Mouse (Mus musculus) CH12.LX (cell line): ENCODE results near the gene Hspa1a. TPM values are rescaled to one million over a fixed set of nuclear protein-coding genes. Genes with fewer than 3 reads are reported as not detected.

Source experiments
- DNase-seq: peaks from one replicate; pipeline ENCODE4 v3.0.0-alpha.2; 2013; ENCODE audit errors: extremely low read depth
- H3K27ac ChIP-seq: 2 replicates; pipeline ENCODE4 v1.5.1; 2012; ENCODE audit warnings: low read depth, mild to moderate bottlenecking, control low read depth, moderate library complexity; ENCODE audit not compliant: insufficient read depth
- H3K27me3 ChIP-seq: replicated peaks from 2 replicates; pipeline ENCODE3; 2012; ENCODE audit warnings: inconsistent platforms
- H3K36me3 ChIP-seq, 2 experiments: replicated peaks in 1 of 2; 2 replicates each; pipeline versions ENCODE3 to v1.6.1; 2012; ENCODE audit warnings: inconsistent platforms in 1 of 2, low read length in 1 of 2, mild to moderate bottlenecking in 1 of 2, mixed read lengths in 1 of 2, moderate library complexity in 1 of 2; ENCODE audit not compliant: control insufficient read depth in 1 of 2, insufficient read depth in 1 of 2
- H3K4me1 ChIP-seq, 2 experiments: 2 replicates each; pipeline ENCODE4 v1.6.1; 2012; ENCODE audit warnings: inconsistent platforms in 1 of 2, moderate library complexity in 1 of 2; ENCODE audit not compliant: insufficient read depth in 2 of 2, control insufficient read depth in 1 of 2
- H3K4me2 ChIP-seq: 2 replicates; pipeline ENCODE4 v1.6.1; 2012; ENCODE audit warnings: low read depth, mild to moderate bottlenecking, control low read depth; ENCODE audit not compliant: poor library complexity, insufficient read depth, severe bottlenecking
- H3K4me3 ChIP-seq, 3 experiments: fragments of 150-350 bp in 1 of 3; sonication (generic) in 1 of 3; replicated peaks in 1 of 3; 2 replicates each; pipeline versions ENCODE3 to v1.5.1; 2011 to 2012; ENCODE audit warnings: low read depth in 2 of 3, low read length in 2 of 3, mild to moderate bottlenecking in 2 of 3, moderate library complexity in 2 of 3, control low read depth in 1 of 3, improper control_type of control experiment in 1 of 3, inconsistent platforms in 1 of 3, mixed read lengths in 1 of 3; ENCODE audit not compliant: poor library complexity in 1 of 3
- H3K79me2 ChIP-seq: replicated peaks from 2 replicates; pipeline ENCODE4 v1.6.1; 2012; ENCODE audit warnings: mild to moderate bottlenecking, moderate library complexity; ENCODE audit not compliant: control insufficient read depth, poor library complexity, insufficient read depth, severe bottlenecking; ENCODE audit errors: extremely low read depth
- H3K9ac ChIP-seq: 2 replicates; pipeline ENCODE4 v1.6.1; 2012; ENCODE audit warnings: low read depth, mild to moderate bottlenecking, control low read depth, moderate library complexity; ENCODE audit not compliant: insufficient read depth
- H3K9me3 ChIP-seq: replicated peaks from 2 replicates; pipeline ENCODE3; 2012; ENCODE audit warnings: low read length, inconsistent platforms, mixed read lengths
- CHD1 ChIP-seq: IDR thresholded peaks from 2 replicates; pipeline ENCODE4 v1.6.1; 2012; ENCODE audit warnings: low read depth, low read length, improper control_type of control experiment, inconsistent platforms
- CHD2 ChIP-seq: IDR thresholded peaks from 2 replicates; pipeline ENCODE4 v1.6.1; 2011; ENCODE audit warnings: low read length, improper control_type of control experiment
- CTCF ChIP-seq, 2 experiments: IDR thresholded peaks in 1 of 2; conservative IDR thresholded peaks in 1 of 2; 2 replicates each; pipeline ENCODE4 v1.5.1; 2011 to 2012; ENCODE audit warnings: low read depth in 2 of 2, low read length in 2 of 2, improper control_type of control experiment in 1 of 2, inconsistent platforms in 1 of 2, mild to moderate bottlenecking in 1 of 2, moderate library complexity in 1 of 2
- ELF1 ChIP-seq: IDR thresholded peaks from 2 replicates; pipeline ENCODE4 v1.6.1; 2014; ENCODE audit warnings: low read depth, mild to moderate bottlenecking, inconsistent platforms, low read length, improper control_type of control experiment
- GABPA ChIP-seq: IDR thresholded peaks from 2 replicates; pipeline ENCODE4 v1.6.1; 2012; ENCODE audit warnings: low read depth, low read length, improper control_type of control experiment, inconsistent platforms; ENCODE audit not compliant: insufficient replicate concordance
- IRF4 ChIP-seq: IDR thresholded peaks from 2 replicates; pipeline ENCODE4 v1.6.1; 2014; ENCODE audit warnings: low read depth, mild to moderate bottlenecking, inconsistent platforms, low read length, improper control_type of control experiment
- MAX ChIP-seq: IDR thresholded peaks from 2 replicates; pipeline ENCODE4 v1.6.1; 2011; ENCODE audit warnings: low read length, improper control_type of control experiment
- MEF2A ChIP-seq: IDR thresholded peaks from 2 replicates; pipeline ENCODE4 v1.6.1; 2014; ENCODE audit warnings: low read depth, mild to moderate bottlenecking, inconsistent platforms, low read length, improper control_type of control experiment, borderline replicate concordance
- MYC ChIP-seq: IDR thresholded peaks from 2 replicates; pipeline ENCODE4 v1.6.1; 2011; ENCODE audit warnings: low read depth, mild to moderate bottlenecking, improper control_type of control experiment, low read length
- NRF1 ChIP-seq: IDR thresholded peaks from 2 replicates; pipeline ENCODE4 v1.6.1; 2014; ENCODE audit warnings: low read depth, mild to moderate bottlenecking, inconsistent platforms, low read length, improper control_type of control experiment, moderate library complexity
- PAX5 ChIP-seq: IDR thresholded peaks from 2 replicates; pipeline ENCODE4 v1.6.1; 2012; ENCODE audit warnings: low read length, inconsistent platforms, mixed read lengths
- RCOR1 ChIP-seq: conservative IDR thresholded peaks from 2 replicates; pipeline ENCODE4 v1.6.1; 2012; ENCODE audit warnings: low read depth, mild to moderate bottlenecking, inconsistent platforms, low read length, improper control_type of control experiment
- UBTF ChIP-seq: IDR thresholded peaks from 2 replicates; pipeline ENCODE4 v1.6.1; 2012; ENCODE audit warnings: low read depth, mild to moderate bottlenecking, inconsistent platforms, low read length, improper control_type of control experiment, moderate library complexity
- USF2 ChIP-seq: conservative IDR thresholded peaks from 2 replicates; pipeline ENCODE4 v1.6.1; 2011; ENCODE audit warnings: low read depth, low read length, improper control_type of control experiment
- ZKSCAN1 ChIP-seq: IDR thresholded peaks from 2 replicates; pipeline ENCODE4 v1.6.1; 2012; ENCODE audit warnings: low read depth, inconsistent platforms, low read length, improper control_type of control experiment, borderline replicate concordance
- ZNF384 ChIP-seq: IDR thresholded peaks from 2 replicates; pipeline ENCODE4 v1.6.1; 2012; ENCODE audit warnings: low read depth, low read length, improper control_type of control experiment, inconsistent platforms
- dilution Hi-C: fragments of 300-500 bp; cut with MboI; formaldehyde crosslinking; loops from 2 replicates; pipeline ENCODE4 v1.14.3; 2020; ENCODE audit warnings: low sequenced_read_pairs; ENCODE audit not compliant: extremely low pct_unique_long_range_greater_than_20kb, extremely low pct_ligation_motif_present
- in situ Hi-C: fragments of 300-500 bp; cut with MboI; formaldehyde crosslinking; loops from 3 replicates; pipeline ENCODE4 v1.14.3; 2019; ENCODE audit warnings: low sequenced_read_pairs, low pct_ligation_motif_present, low pct_unique_long_range_greater_than_20kb, mixed read lengths
- polyA plus RNA-seq: library from polyadenylated mRNA; unstranded; fragments of >175 nt; gene quantifications from 2 replicates; pipeline ENCODE4 v1.2.1, GENCODE M21; 2012; ENCODE audit warnings: low read depth; ENCODE audit not compliant: insufficient read length
- total RNA-seq, 2 experiments: library from RNA; depleted of rRNA; stranded (reverse); fragments of 300-350 nt in 1 of 2; fragments of >200 nt in 1 of 2; gene quantifications; 2 replicates each; pipeline ENCODE4 v1.2.3; 2012 to 2014

Hspa1a gene
- total and polyA plus RNA-seq, 3 experiments = not detected

DNA sequence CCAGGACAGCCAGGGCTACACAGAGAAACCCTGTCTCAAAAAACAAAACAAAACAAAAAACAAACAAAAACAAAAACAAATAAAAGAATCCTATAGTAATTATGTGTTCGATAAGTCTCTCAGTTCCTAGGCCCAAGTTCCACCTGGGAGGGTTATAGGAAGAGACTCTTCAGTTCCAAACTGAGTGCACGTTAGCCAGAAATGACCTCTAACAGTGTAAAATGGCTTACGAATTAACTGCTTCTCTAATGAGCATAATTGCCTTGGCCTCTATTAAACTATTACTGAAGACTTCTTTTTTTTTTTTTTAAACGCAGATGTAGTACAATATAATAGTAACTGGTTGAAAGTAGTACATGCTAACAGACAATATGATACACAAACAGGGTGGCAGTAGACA is 18.1 kb downstream of the Hspa1a start:
- no peak overlapping the region for H3K4me2 ChIP-seq
- no peak for DNase-seq
- no peak overlapping the region for H3K9ac ChIP-seq
- in situ Hi-C loops (no loop called here), dilution Hi-C loops (no loop called here)
- H3K27ac ChIP-seq = no peak overlapping the region
- peaks cover 15 to 25% of the 10 kb centered on the region in 2 experiments for H3K36me3 ChIP-seq
- H3K4me3 ChIP-seq = no peak overlapping the region
- H3K9me3 ChIP-seq = no peaks in the 10 kb centered on the region
- no peaks in the 10 kb centered on the region for H3K27me3 ChIP-seq
- TF ChIP-seq NRF1 (no peak), IRF4 (no peak), RCOR1 (no peak), MAX (no peak), MEF2A (no peak), ZKSCAN1 (no peak), PAX5 (no peak), USF2 (no peak), UBTF (no peak), ELF1 (no peak), GABPA (no peak), CTCF (conservative IDR thresholded peaks at IDR 0.05 in 1 of 2, IDR thresholded peaks at IDR 0.05 in 1 of 2; ENCODE audit: low read depth in 2 of 2, low read length in 2 of 2) (no peak), MYC (no peak)
- peaks cover 10 to 19% of the 10 kb centered on the region in 2 experiments; a peak in 3 of 4 replicates for H3K4me1 ChIP-seq
- peaks cover 19% of the 10 kb centered on the region for H3K79me2 ChIP-seq

DNA sequence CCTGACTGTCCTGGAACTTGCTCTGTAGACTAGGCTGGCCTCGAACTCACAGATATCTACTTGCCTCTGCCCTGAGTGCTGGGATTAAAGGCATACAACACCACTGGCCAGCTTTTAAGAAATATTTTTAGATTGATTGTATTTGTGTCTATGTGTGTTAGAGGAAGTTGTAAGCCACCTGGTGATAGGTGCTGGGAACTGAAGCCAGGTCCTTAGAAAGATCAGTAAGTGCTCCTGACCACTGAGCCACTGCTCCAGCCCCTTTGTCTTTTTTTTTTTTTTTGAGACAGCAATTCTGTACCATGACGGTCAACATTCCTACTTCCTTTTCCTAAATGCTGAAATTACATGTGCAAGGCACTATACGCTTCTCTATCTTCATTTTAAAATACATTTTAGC is 18.7 kb downstream of the Hspa1a start:
- Histone ChIP-seq H3K4me3 (peak overlapping the region in 1 of 3 experiments; percentile 98), H3K79me2 (peaks cover 19% of the 10 kb centered on the region), H3K4me1 (peaks cover 10 to 19% of the 10 kb centered on the region in 2 experiments; a peak in 3 of 4 replicates), H3K4me2 (no peak overlapping the region), H3K27me3 (no peaks in the 10 kb centered on the region), H3K9me3 (no peaks in the 10 kb centered on the region), H3K27ac (no peak overlapping the region), H3K9ac (peak overlapping the region; percentile 92; the same call in 1 of the 2 replicates), H3K36me3 (peaks cover 15 to 29% of the 10 kb centered on the region in 2 experiments)
- DNase-seq = peak; percentile 49
- no peak for TF ChIP-seq CHD2
- TF ChIP-seq CHD1 = no peak
- no peak for TF ChIP-seq IRF4
- peak in 1 of 2 experiments; percentile 12; a peak in 1 of 4 replicates for TF ChIP-seq CTCF (conservative IDR thresholded peaks at IDR 0.05 in 1 of 2, IDR thresholded peaks at IDR 0.05 in 1 of 2; ENCODE audit: low read depth in 2 of 2, low read length in 2 of 2)
- TF ChIP-seq ZNF384 = peak; percentile 52
- TF ChIP-seq RCOR1 = no peak
- dilution Hi-C loops = no loop called here
- in situ Hi-C loops = no loop called here
